Mouse (Mus musculus) stomach, postnatal 0 days (tissue): ENCODE results near the gene Srcap.

Source experiments
- CTCF ChIP-seq: IDR thresholded peaks from 2 replicates; pipeline ENCODE4 v1.5.1; 2016; ENCODE audit warnings: antibody characterized with exemption, low read depth, mild to moderate bottlenecking, moderate library complexity
- EP300 ChIP-seq: optimal IDR thresholded peaks from 2 replicates; pipeline ENCODE3; 2016; ENCODE audit warnings: antibody characterized with exemption

GRCm38 (mm10) chr7:127497382-127497781 lies 14.4 kb upstream of the Srcap start:
- no peak for TF ChIP-seq CTCF
- no peak for TF ChIP-seq EP300
